Mouse (Mus musculus) kidney, embryonic 15.5 days (tissue): ENCODE data around the gene Wnt9b. TPM values are rescaled to one million over a fixed set of nuclear protein-coding genes. Genes with fewer than 3 reads are reported as not detected.

ENCODE experiments used
- ATAC-seq: fragments of 200-750 bp; cut with Nextera tagmentation; replicated peaks from 2 replicates; pipeline ENCODE4 v1.8.0; 2017; ENCODE audit warnings: moderate TSS enrichment; ENCODE audit not compliant: low FRiP score
- H3K27ac ChIP-seq: fragments of 300-500 bp; sonication (generic); 2 replicates; pipeline ENCODE4 v1.5.1; 2015; ENCODE audit warnings: mild to moderate bottlenecking, inconsistent platforms
- H3K27me3 ChIP-seq: fragments of 300-500 bp; sonication (generic); 2 replicates; pipeline ENCODE4 v1.6.1; 2015; ENCODE audit warnings: inconsistent platforms
- H3K36me3 ChIP-seq: fragments of 300-500 bp; sonication (generic); 2 replicates; pipeline ENCODE4 v1.6.1; 2015; ENCODE audit warnings: inconsistent platforms
- H3K4me1 ChIP-seq: fragments of 300-500 bp; sonication (generic); 2 replicates; pipeline ENCODE4 v1.6.1; 2015; ENCODE audit warnings: inconsistent platforms
- H3K4me2 ChIP-seq: fragments of 300-500 bp; sonication (generic); 2 replicates; pipeline ENCODE4 v1.6.1; 2015; ENCODE audit warnings: moderate library complexity, mild to moderate bottlenecking, inconsistent platforms
- H3K4me3 ChIP-seq: fragments of 300-500 bp; sonication (generic); replicated peaks from 2 replicates; pipeline ENCODE4 v1.5.1; 2015; ENCODE audit warnings: mild to moderate bottlenecking, inconsistent platforms
- H3K9ac ChIP-seq: fragments of 300-500 bp; sonication (generic); 2 replicates; pipeline ENCODE4 v1.6.1; 2015; ENCODE audit warnings: mild to moderate bottlenecking, inconsistent platforms
- H3K9me3 ChIP-seq: fragments of 300-500 bp; sonication (generic); replicated peaks from 2 replicates; pipeline ENCODE4 v1.6.1; 2016; ENCODE audit warnings: inconsistent platforms
- WGBS: fragments of 180-500 bp; shearing (Covaris S2); methylation state at CpG from one replicate; pipeline ENCODE4 v1.1.7; 2015; ENCODE audit warnings: mixed read lengths; 5-methylcytosine and 5-hydroxymethylcytosine counted together
- polyA plus RNA-seq: library from polyadenylated mRNA; unstranded; fragments of >200 nt; fragmentation: Nextera tagmentation; extraction: Ambion mirVana; gene quantifications from 2 replicates; pipeline ENCODE4 v1.2.1, GENCODE M21; 2015

The Wnt9b gene
- polyA plus RNA-seq, 1 experiment from 2014 or later: 7.7 TPM

- H3K27ac ChIP-seq: peak overlapping the region; percentile 99
- peak overlapping the region; percentile 61 for H3K4me2 ChIP-seq
- peaks cover 11% of the 10 kb centered on the region for H3K4me1 ChIP-seq
- peak overlapping the region; percentile 62 for H3K4me3 ChIP-seq
- H3K9me3 ChIP-seq: no peaks in the 10 kb centered on the region
- peak overlapping the region; percentile 62 for H3K9ac ChIP-seq
- no peaks in the 10 kb centered on the region for H3K36me3 ChIP-seq
- H3K27me3 ChIP-seq: no peaks in the 10 kb centered on the region
- 1% methylated on average over 18 of the region's 18 CpGs for WGBS
- ATAC-seq: peak; percentile 72
These were observed 52.6 kb downstream of the Wnt9b start for GRCm38 (mm10) chr11:103696851-103697564.

GRCm38 (mm10) chr11:103693241-103693640 lies 56.4 kb downstream of the Wnt9b start:
- Histone ChIP-seq H3K4me3 (no peak overlapping the region), H3K27ac (no peak overlapping the region), H3K4me2 (no peak overlapping the region), H3K9me3 (no peaks in the 10 kb centered on the region), H3K36me3 (peaks cover 9% of the 10 kb centered on the region), H3K9ac (no peak overlapping the region), H3K27me3 (no peaks in the 10 kb centered on the region), H3K4me1 (peaks cover 25% of the 10 kb centered on the region)
- 68% methylated on average over 1 of the region's 1 CpGs for WGBS
- no peak for ATAC-seq

- WGBS: 85% methylated on average over 1 of the region's 1 CpGs
- ATAC-seq: no peak
- H3K4me1 ChIP-seq: peaks cover 19% of the 10 kb centered on the region
- H3K4me2 ChIP-seq: no peak overlapping the region
- H3K27me3 ChIP-seq: no peaks in the 10 kb centered on the region
- H3K9me3 ChIP-seq: no peaks in the 10 kb centered on the region
- no peak overlapping the region for H3K4me3 ChIP-seq
- no peak overlapping the region for H3K27ac ChIP-seq
- no peak overlapping the region for H3K9ac ChIP-seq
- peaks cover 30% of the 10 kb centered on the region for H3K36me3 ChIP-seq
These were observed 58.6 kb downstream of the Wnt9b start for GRCm38 (mm10) chr11:103691036-103691435.

- Histone ChIP-seq H3K36me3 (peaks cover 50% of the 10 kb centered on the region), H3K27me3 (no peaks in the 10 kb centered on the region), H3K4me3 (no peak overlapping the region), H3K4me2 (no peak overlapping the region), H3K4me1 (peaks cover 19% of the 10 kb centered on the region), H3K9ac (no peak overlapping the region), H3K27ac (no peak overlapping the region), H3K9me3 (no peaks in the 10 kb centered on the region)
- ATAC-seq: no peak
- 15% methylated on average over 3 of the region's 3 CpGs for WGBS
These were observed 60.6 kb downstream of the Wnt9b start for GRCm38 (mm10) chr11:103688980-103689378.

- Histone ChIP-seq H3K4me2 (no peak overlapping the region), H3K4me1 (peaks cover 19% of the 10 kb centered on the region), H3K27ac (peak overlapping the region; percentile 63; the same call in 1 of the 2 replicates), H3K9me3 (no peaks in the 10 kb centered on the region), H3K36me3 (peaks cover 56% of the 10 kb centered on the region), H3K9ac (no peak overlapping the region), H3K4me3 (no peak overlapping the region), H3K27me3 (no peaks in the 10 kb centered on the region)
- 82% methylated on average over 6 of the region's 6 CpGs for WGBS
- no peak for ATAC-seq
These were observed 61.2 kb downstream of the Wnt9b start for GRCm38 (mm10) chr11:103688271-103688979.

- no peak overlapping the region for H3K9ac ChIP-seq
- WGBS: 74% methylated on average over 6 of the region's 6 CpGs
- no peak overlapping the region for H3K4me3 ChIP-seq
- peaks cover 73% of the 10 kb centered on the region for H3K36me3 ChIP-seq
- 0 out of 2 replicates have a peak overlapping the region, but pooled peaks have one; percentile 14 for H3K4me2 ChIP-seq
- peaks cover 17% of the 10 kb centered on the region for H3K4me1 ChIP-seq
- peak overlapping the region; percentile 78 for H3K27ac ChIP-seq
- no peaks in the 10 kb centered on the region for H3K27me3 ChIP-seq
- no peak for ATAC-seq
- H3K9me3 ChIP-seq: no peaks in the 10 kb centered on the region
These were observed 62.9 kb downstream of the Wnt9b start for GRCm38 (mm10) chr11:103686706-103687105.

GRCm38 (mm10) chr11:103685261-103685736 lies 64.3 kb downstream of the Wnt9b start:
- Histone ChIP-seq H3K4me3 (no peak overlapping the region), H3K4me2 (no peak overlapping the region), H3K36me3 (peaks cover 86% of the 10 kb centered on the region), H3K4me1 (peaks cover 14% of the 10 kb centered on the region), H3K27ac (no peak overlapping the region), H3K27me3 (no peaks in the 10 kb centered on the region), H3K9ac (no peak overlapping the region), H3K9me3 (no peaks in the 10 kb centered on the region)
- no peak for ATAC-seq
- WGBS: 85% methylated on average over 7 of the region's 7 CpGs

- no peak for ATAC-seq
- H3K4me3 ChIP-seq: no peak overlapping the region
- 80% methylated on average over 11 of the region's 11 CpGs for WGBS
- peaks cover 96% of the 10 kb centered on the region for H3K36me3 ChIP-seq
- no peak overlapping the region for H3K9ac ChIP-seq
- no peak overlapping the region for H3K4me2 ChIP-seq
- H3K9me3 ChIP-seq: no peaks in the 10 kb centered on the region
- H3K4me1 ChIP-seq: no peaks in the 10 kb centered on the region
- no peak overlapping the region for H3K27ac ChIP-seq
- H3K27me3 ChIP-seq: no peaks in the 10 kb centered on the region
These were observed 65.8 kb downstream of the Wnt9b start for GRCm38 (mm10) chr11:103683667-103684334.

Other genes starting within 250 kb of the Wnt9b start
- gene Lrrc37a, start 245.2 kb downstream of the Wnt9b start, polyA plus RNA-seq: not detected in 2 replicates
- gene Gm884, start 128.7 kb downstream of the Wnt9b start, polyA plus RNA-seq: not detected in 2 replicates
- not detected in 2 replicates for gene Lyzl6, start 110.9 kb downstream of the Wnt9b start, polyA plus RNA-seq
- not detected in 2 replicates for gene Rprml, start 100.3 kb downstream of the Wnt9b start, polyA plus RNA-seq
- gene Gosr2, start 51.9 kb downstream of the Wnt9b start, polyA plus RNA-seq: 80.4 and 83.9 TPM in 2 replicates
- gene Wnt3, start 24.3 kb upstream of the Wnt9b start, polyA plus RNA-seq: 0.19 and 0.21 TPM in 2 replicates
- gene Nsf, start 204.2 kb upstream of the Wnt9b start, polyA plus RNA-seq: 54.6 and 55.8 TPM in 2 replicates
- 63.5 and 65.6 TPM in 2 replicates for gene Arf2, start 216.9 kb upstream of the Wnt9b start, polyA plus RNA-seq